Mouse (Mus musculus): Measurements from ENCODE around the gene Dync1li2.

Dync1li2 gene

GRCm38 (mm10) chr8:104414204-104414603, 28.6 kb downstream of the Dync1li2 start:
- DNase-seq (ENCODE audit: low spot score in 2 of 2) = no peak

- DNase-seq (ENCODE audit: low spot score in 2 of 2) = no peak
Measured at GRCm38 (mm10) chr8:104413770-104414169, 29.1 kb downstream of the Dync1li2 start.

DNA sequence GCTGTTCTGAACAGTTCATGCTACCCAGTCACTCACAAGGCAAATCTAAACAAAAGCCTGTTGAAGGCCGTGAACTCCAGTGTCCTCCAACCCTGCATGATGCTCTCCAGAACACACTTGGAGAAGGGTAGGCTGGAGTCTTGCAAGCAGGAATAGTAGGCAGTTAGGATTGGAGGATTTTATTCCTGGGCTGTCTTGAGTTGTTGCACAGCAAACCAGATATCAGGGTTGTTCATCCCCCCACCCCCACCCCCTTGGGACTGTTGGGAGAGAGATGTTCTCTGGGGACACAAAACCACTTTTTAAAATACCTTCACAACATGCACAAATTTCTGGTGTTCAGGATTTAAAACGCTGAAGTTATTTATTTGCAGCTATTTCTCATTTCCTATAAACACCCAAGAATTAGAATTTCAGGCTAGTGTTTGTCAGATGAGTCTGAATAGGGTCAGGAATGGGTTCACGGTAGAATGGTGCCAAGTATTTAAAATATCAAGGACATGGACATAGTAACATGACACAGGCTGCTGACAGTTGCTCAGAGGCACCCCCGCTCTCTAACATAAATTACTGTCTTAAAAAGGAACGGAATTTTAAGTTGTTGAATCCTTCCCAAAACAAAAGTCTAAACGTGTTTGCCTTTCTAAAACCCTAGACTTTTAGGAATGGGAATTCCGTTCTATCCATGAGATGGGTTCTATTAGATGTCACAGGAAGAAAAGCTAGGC, 29.9 kb downstream of the Dync1li2 start:
- no peak for DNase-seq (ENCODE audit: low spot score in 2 of 2)

- no peak for DNase-seq (ENCODE audit: low spot score in 2 of 2)
Measured at GRCm38 (mm10) chr8:104411972-104412371, 30.9 kb downstream of the Dync1li2 start.

DNA sequence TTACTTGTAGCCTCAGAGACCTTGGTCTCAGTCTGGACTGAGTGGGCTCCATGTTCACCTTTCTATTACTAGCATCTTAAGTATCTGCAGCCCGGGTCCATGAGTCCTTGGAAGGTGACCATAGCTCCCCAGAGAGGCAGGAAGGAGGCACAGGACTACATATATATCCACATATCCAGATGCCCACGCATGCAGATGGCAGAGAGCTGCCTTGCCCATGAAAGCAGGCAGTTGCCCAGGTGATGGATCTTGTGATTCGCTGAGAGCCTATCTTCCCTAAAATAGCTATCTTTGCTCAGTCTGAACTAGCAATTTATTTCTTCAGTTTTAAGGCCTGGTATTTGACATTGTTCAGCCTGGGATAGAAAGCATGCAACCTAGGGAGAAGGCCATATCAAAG, 31.4 kb downstream of the Dync1li2 start:
- no peak for DNase-seq (ENCODE audit: low spot score in 2 of 2)

GRCm38 (mm10) chr8:104410628-104411273, 32.1 kb downstream of the Dync1li2 start:
- DNase-seq (ENCODE audit: low spot score in 2 of 2) = no peak

DNA sequence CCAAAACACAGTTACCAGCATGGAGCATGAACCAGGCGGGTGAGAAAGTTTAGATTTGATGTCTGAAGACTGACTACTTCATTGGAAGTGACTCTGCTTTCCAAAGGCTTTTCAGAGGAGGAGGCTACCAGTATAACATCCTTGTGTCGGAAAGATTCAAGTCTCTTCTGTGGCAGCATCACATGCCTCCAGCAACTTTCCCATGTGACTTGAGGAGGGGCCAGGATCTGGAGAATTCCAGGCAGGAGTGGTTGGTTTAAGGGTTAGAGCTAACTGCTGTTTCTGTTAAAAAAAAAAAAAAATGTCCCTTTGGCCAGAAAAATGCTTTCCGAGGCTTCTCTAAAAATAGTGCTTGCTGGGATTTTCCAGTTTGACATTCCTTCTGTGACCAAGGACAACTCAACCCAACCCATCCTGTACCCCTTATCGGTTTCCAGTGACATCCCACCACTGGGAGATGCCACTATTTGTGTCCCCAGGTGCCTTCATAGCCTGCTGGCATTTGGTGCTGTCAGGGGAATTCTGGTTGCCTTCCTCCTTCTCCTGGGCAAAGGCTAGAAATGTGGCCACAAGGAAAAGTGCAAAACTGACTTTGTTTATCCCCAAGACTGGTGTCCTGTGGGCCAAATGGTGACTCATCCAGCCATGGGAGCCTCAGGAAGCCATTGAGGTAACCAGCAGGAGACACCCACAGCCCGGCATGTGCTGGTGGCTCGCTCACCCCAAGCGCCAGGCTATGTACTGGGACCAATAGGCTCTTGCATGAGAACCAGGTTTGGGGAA, 34.3 kb downstream of the Dync1li2 start:
- no peak for DNase-seq (ENCODE audit: low spot score in 2 of 2)

- DNase-seq (ENCODE audit: low spot score in 2 of 2) = no peak
Measured at GRCm38 (mm10) chr8:104406340-104407128, 36.3 kb downstream of the Dync1li2 start.

GRCm38 (mm10) chr8:104405430-104406187, 37.2 kb downstream of the Dync1li2 start:
- DNase-seq (ENCODE audit: low spot score in 2 of 2) = no peak

- DNase-seq (ENCODE audit: low spot score in 2 of 2) = no peak
Measured at GRCm38 (mm10) chr8:104403596-104403995, 39.3 kb downstream of the Dync1li2 start.

GRCm38 (mm10) chr8:104395703-104396357, 47.0 kb downstream of the Dync1li2 start, which contains the start of gene Cmtm4:
Gene Cmtm4 (minus strand): TSS chr8:104395807.
- no peak for DNase-seq (ENCODE audit: low spot score in 2 of 2)

GRCm38 (mm10) chr8:104394801-104395702, 47.8 kb downstream of the Dync1li2 start:
- no peak for DNase-seq (ENCODE audit: low spot score in 2 of 2)

GRCm38 (mm10) chr8:104393767-104394166, 49.1 kb downstream of the Dync1li2 start:
- DNase-seq (ENCODE audit: low spot score in 2 of 2) = no peak

- DNase-seq (ENCODE audit: low spot score in 2 of 2) = no peak
Measured at GRCm38 (mm10) chr8:104393139-104393538, 49.7 kb downstream of the Dync1li2 start.

GRCm38 (mm10) chr8:104390245-104390644, 52.6 kb downstream of the Dync1li2 start:
- DNase-seq (ENCODE audit: low spot score in 2 of 2) = no peak

DNA sequence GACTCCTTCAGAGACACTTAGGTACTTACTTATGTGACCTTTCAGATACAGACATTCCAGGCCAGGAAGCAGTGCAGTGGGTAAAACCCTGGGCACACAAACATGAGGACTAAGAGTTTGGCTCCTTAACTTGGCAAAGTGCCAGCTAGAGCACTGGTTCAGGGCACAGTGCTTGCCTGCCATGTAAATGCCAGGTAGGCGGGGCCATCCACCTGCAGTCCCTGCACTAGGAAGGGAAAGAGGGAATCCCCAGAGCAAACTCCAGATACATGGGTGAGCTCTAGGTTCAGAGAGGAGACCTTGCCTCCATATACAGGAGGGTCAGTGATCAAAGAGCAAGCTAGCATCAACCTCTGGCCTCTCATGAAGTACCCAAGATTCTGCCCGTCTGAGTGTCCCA, 54.9 kb downstream of the Dync1li2 start:
- no peak for DNase-seq (ENCODE audit: low spot score in 2 of 2)

DNA sequence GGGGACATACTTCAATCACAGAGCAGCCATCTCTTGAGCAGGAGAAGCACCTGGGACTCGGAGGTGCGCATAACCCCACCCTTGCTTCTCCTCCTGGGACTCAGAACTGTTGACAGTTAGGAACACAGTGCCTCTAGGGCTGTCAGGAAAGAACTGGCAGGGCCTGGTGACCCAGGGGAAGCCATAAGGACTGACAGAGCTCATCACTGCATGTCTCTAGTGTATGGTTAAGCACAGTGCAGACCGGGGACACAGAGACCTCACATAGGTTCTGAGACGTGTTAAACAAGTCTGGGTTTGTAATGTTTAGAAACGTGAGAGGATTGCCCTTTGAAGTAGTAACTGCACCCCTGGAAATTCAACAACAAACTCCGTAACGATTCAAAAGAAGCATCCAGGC, 55.3 kb downstream of the Dync1li2 start:
- no peak for DNase-seq (ENCODE audit: low spot score in 2 of 2)

DNA sequence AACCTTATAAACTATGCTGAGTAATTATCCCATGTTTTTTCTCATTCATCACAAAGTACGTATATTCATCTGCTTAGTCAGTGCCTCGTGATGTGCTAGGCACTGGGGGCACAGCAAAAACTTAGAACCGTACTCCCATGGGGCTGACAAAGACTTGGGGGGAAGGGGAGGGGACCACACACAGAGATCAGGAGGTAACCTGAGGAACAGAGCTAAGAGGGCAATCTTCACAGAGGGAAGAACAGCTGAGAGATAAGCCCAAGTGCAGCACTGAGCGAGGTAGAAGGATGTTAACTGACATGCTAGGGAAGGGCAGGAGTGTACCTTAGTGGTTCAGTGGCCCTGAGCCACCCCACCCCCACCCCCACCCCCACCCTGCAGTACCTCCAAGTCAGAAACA, 56.2 kb downstream of the Dync1li2 start:
- DNase-seq (ENCODE audit: low spot score in 2 of 2) = no peak

- no peak for DNase-seq (ENCODE audit: low spot score in 2 of 2)
Measured at GRCm38 (mm10) chr8:104383977-104384376, 58.9 kb downstream of the Dync1li2 start.
